Mouse (Mus musculus) adrenal gland, adult 18-20 months (tissue): ENCODE measurements around the gene Ccnl2. TPM values are rescaled to one million over a fixed set of nuclear protein-coding genes. Genes with fewer than 3 reads are reported as not detected.
A peak's percentile ranks its signal among the peaks of the same experiment; 100 is the strongest.

Experiments
- DNase-seq, 2 experiments: peaks; one replicate each; pipeline ENCODE4 v3.0.0; 2021 to 2022; ENCODE audit warnings: low spot score in 2 of 2
- microRNA-seq, 2 experiments: library from miRNA; unstranded; fragments of <30 nt; microRNA quantifications; one replicate each; pipeline ENCODE4 v1.2.0; 2021; ENCODE audit warnings: borderline number of aligned reads in 2 of 2
- total RNA-seq, 2 experiments: library from RNA; stranded (reverse); gene quantifications; 1 replicate in 1 of 2; 2 replicates in 1 of 2; pipeline ENCODE4 v1.2.3; 2021

Gene Ccnl2
- total RNA-seq, 2 experiments from 2014 or later: 112 to 146 TPM

DNA sequence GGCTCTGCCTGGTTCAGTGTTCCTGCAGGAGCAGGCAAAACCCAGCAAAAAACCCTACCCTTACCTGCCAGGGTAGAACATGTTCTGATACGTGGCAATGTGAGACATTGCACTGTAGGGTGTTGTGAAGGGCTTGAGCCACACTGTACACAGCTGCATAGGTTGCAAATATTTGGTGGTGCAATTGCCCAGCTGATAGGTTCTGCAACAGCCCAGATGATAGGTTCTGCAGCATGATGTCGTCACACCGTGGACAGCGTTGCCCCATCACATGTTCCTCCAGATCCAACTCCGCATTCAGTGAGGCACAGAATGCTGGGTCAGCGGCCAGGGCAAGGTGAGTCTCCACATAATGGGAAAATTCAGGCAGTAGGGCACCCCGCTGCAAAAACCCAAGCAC, 49.5 kb downstream of the Ccnl2 start:
- DNase-seq: no peak

DNA sequence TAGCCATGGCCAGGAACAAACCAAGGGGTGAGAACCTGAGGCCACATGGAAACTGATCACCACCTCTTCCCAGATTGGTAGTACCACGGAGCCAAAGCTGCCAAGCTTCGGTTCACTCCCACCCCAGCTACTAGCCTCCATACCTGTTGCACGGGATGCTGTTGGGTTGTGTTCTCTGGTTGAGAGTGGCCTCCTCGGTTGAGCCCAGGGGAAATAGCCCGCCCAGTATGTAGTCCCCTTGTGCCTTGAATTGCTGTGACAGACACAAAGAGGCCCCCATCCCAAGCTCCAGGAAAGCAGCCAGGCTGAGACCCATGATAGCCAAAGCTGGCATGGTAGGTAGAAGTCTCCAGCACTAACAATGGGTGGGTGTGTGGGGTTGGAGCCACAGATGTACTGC, 50.7 kb downstream of the Ccnl2 start, which contains the start of gene Tas1r3:
TSS of gene Tas1r3 (minus strand) at position 362 of the 400 bp plus-strand sequence.
- no peak for DNase-seq

DNA sequence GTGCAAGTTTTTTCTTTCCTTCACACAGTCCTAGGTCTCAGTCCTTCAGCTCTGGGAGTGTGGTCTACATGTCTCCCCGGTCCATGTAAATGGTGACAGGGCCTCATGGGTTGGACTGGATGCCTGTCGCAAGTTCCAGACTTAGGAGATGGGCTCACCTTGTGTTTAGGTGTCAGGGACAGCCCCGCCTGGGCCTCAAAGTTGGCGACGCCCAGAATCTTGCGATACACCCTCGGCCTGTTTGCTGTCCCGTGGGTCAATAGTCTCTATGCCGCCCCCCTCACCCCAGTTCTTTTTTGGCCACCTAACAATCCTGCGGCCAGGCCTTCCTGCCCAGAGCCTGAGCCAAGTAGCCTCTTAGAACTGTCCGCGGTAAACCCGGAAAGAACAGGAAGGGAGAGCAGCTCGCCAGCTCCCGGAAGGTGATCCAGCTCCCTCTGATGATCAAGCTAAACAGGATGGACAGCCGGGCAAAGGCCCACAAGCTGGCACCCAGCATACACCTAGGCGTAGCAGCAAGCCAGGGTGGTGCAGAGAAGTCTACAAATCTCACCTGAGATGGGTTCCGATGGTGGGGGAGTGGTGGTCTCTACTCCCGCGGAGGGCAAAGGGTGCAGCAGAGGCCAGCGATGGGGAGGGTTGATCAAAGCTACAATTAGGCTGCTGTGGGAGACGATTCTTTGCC, 56.5 kb downstream of the Ccnl2 start:
- DNase-seq: peak in 1 of 2 experiments; percentile 27

DNA sequence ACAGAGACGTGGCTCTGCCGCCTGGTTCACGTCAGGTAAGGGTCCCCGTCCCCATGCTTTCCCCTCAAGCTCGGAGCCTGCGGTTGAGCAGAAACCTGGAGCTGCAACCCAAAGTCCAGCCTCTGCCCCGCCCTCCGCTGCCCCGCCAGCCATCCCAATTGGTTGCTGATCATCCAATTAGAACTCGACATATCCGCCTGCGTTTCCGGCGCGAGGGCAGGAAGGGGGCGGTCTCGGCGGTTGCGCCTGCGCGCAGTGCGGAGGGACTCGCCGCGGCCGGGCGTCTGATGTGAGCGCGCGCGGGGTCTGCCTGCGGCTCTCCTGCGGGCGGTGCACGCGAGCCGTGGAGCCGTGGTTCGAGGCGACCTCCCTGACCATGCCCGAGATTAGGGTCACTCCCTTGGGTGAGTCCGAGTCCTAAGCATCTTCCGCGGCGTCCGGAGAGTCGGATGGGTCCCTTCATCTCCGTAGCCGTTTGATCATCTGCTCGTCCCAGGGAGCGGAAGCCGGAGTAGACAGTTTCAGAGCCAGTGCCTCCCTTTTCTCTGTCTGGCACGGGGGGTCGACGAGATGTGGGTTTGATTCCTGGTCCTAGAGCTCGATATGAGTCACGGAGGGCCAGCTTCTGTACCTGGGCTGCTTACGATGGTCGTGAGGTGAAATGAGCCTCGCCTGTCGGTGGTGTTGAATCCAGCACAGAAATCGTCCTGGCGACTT, 57.2 kb downstream of the Ccnl2 start, which contains the start of the genes Cptp and Ints11:
TSS of gene Cptp (minus strand) at position 124 of the 717 bp plus-strand sequence.
TSS of gene Ints11 (plus strand) at position 230 of the 717 bp plus-strand sequence.
- peak; percentile 95 for DNase-seq

DNA sequence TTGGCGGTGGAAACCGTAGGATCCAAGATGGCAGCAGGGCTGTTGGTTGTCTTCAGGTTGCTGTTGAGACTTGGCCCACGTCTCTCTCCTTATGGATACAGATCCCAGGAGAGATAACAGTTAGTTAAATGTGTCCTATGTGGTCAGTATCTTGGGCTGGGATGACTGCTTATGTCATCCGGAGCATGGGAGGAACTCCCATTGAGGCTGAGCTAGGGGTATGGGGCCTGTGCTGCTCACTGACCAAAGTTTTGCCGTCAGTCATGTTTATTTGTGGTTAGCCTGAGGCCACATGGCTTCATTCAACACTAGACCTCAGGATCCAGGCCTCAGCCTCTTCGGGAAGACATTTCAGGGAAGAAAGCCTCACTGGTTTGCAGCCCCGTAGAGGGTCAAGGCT, 59.1 kb downstream of the Ccnl2 start:
- DNase-seq: peak in 1 of 2 experiments; percentile 17

Small RNA genes within 50 kb of the gene (microRNA-seq; reads per million reads assigned to microRNA genes)
- 0 reads per million in 2 experiments for gene Gm27743

Other genes starting within 250 kb of the Ccnl2 start
- gene Slc35e2, start 211.1 kb upstream of the Ccnl2 start, total RNA-seq: 10 to 100 TPM; 28.6 to 35.7 TPM
- 10 to 100 TPM; 56.8 to 62.0 TPM for gene Cdk11b, start 187.6 kb upstream of the Ccnl2 start, total RNA-seq
- gene Gm10563, start 167.1 kb upstream of the Ccnl2 start, total RNA-seq: not detected
- gene Mmp23, start 159.1 kb upstream of the Ccnl2 start, total RNA-seq: 10 to 100 TPM in 1 of 2 experiments, 1 to 10 TPM in 1; 5.6 to 12.8 TPM
- 10 to 100 TPM; 57.1 to 59.7 TPM for gene Mib2, start 143.3 kb upstream of the Ccnl2 start, total RNA-seq
- gene Fndc10, start 118.1 kb upstream of the Ccnl2 start, total RNA-seq: 10 to 100 TPM; 31.5 to 48.1 TPM
- 100 to 1,000 TPM in 1 of 2 experiments, 10 to 100 TPM in 1; 92.0 to 105 TPM for gene Ssu72, start 107.7 kb upstream of the Ccnl2 start, total RNA-seq
- under 1 TPM; 0.48 to 0.89 TPM for gene Tmem240, start 77.7 kb upstream of the Ccnl2 start, total RNA-seq
- gene Atad3a, start 51.4 kb upstream of the Ccnl2 start, total RNA-seq: 10 to 100 TPM; 96.2 to 99.8 TPM
- gene Vwa1, start 37.8 kb upstream of the Ccnl2 start, total RNA-seq: 10 to 100 TPM in 1 of 2 experiments, 1 to 10 TPM in 1; 3.8 to 12.3 TPM
- gene Tmem88b, start 26.6 kb upstream of the Ccnl2 start, total RNA-seq: under 1 TPM; 0.56 to 0.70 TPM
- gene Ankrd65, start 22.1 kb upstream of the Ccnl2 start, total RNA-seq: not detected
- gene Mrpl20, start 9.6 kb upstream of the Ccnl2 start, total RNA-seq: 100 to 1,000 TPM; 143 to 148 TPM
- gene Aurkaip1, start 18.8 kb downstream of the Ccnl2 start, total RNA-seq: 100 to 1,000 TPM; 142 to 164 TPM
- gene Mxra8, start 27.2 kb downstream of the Ccnl2 start, total RNA-seq: 10 to 100 TPM; 40.0 to 43.1 TPM
- gene Dvl1, start 34.9 kb downstream of the Ccnl2 start, total RNA-seq: 10 to 100 TPM; 62.3 to 87.0 TPM
- gene Tas1r3, start 50.9 kb downstream of the Ccnl2 start, total RNA-seq: under 1 TPM; 0.27 to 0.42 TPM
- gene Cptp, start 57.0 kb downstream of the Ccnl2 start, total RNA-seq: 10 to 100 TPM; 16.9 to 17.5 TPM
- gene Ints11, start 57.1 kb downstream of the Ccnl2 start, total RNA-seq: 10 to 100 TPM; 26.4 to 29.7 TPM
- gene Pusl1, start 79.3 kb downstream of the Ccnl2 start, total RNA-seq: 10 to 100 TPM; 28.1 to 32.8 TPM
- gene Acap3, start 79.3 kb downstream of the Ccnl2 start, total RNA-seq: 10 to 100 TPM; 17.2 to 19.3 TPM
- 10 to 100 TPM; 75.5 to 85.8 TPM for gene Ube2j2, start 131.3 kb downstream of the Ccnl2 start, total RNA-seq
- 10 to 100 TPM; 69.5 to 94.3 TPM for gene C1qtnf12, start 149.8 kb downstream of the Ccnl2 start, total RNA-seq
- 1 to 10 TPM; 5.9 to 6.1 TPM for gene B3galt6, start 180.2 kb downstream of the Ccnl2 start, total RNA-seq
- gene Sdf4, start 180.4 kb downstream of the Ccnl2 start, total RNA-seq: 100 to 1,000 TPM; 227 to 290 TPM
- gene Tnfrsf4, start 201.4 kb downstream of the Ccnl2 start, total RNA-seq: under 1 TPM; 0.29 to 0.66 TPM
- not detected for gene Tnfrsf18, start 213.7 kb downstream of the Ccnl2 start, total RNA-seq
- gene Ttll10, start 246.9 kb downstream of the Ccnl2 start, total RNA-seq: under 1 TPM in 1 of 2 experiments, not detected in 1; 0.35 TPM